Mouse (Mus musculus): ENCODE data around the gene Map2k6.

The Map2k6 gene

GRCm38 (mm10) chr11:110453445-110454154 is 54.7 kb downstream of the Map2k6 start:
- DNase-seq, result no peak

GRCm38 (mm10) chr11:110457441-110457912 is 58.6 kb downstream of the Map2k6 start:
- no peak for DNase-seq

GRCm38 (mm10) chr11:110460480-110460879 is 61.6 kb downstream of the Map2k6 start:
- no peak for DNase-seq

- DNase-seq, result no peak
These were observed 62.8 kb downstream of the Map2k6 start for GRCm38 (mm10) chr11:110461560-110462331.

GRCm38 (mm10) chr11:110462975-110463578 is 64.2 kb downstream of the Map2k6 start:
- no peak for DNase-seq

GRCm38 (mm10) chr11:110463801-110464200 is 64.9 kb downstream of the Map2k6 start:
- DNase-seq, result no peak

GRCm38 (mm10) chr11:110469054-110469453 is 70.1 kb downstream of the Map2k6 start:
- DNase-seq, result no peak

- no peak for DNase-seq
These were observed 71.8 kb downstream of the Map2k6 start for GRCm38 (mm10) chr11:110470561-110471273.

- DNase-seq, result no peak
These were observed 72.4 kb downstream of the Map2k6 start for GRCm38 (mm10) chr11:110471362-110471761.

GRCm38 (mm10) chr11:110472078-110472477 is 73.2 kb downstream of the Map2k6 start:
- no peak for DNase-seq

GRCm38 (mm10) chr11:110473495-110473894 is 74.6 kb downstream of the Map2k6 start:
- DNase-seq, result no peak

GRCm38 (mm10) chr11:110476361-110477151 is 77.6 kb downstream of the Map2k6 start:
- no peak for DNase-seq

- peak; percentile 63 for DNase-seq
These were observed 79.3 kb downstream of the Map2k6 start for GRCm38 (mm10) chr11:110477961-110478869.

- peak; percentile 52 for DNase-seq
These were observed 80.1 kb downstream of the Map2k6 start for GRCm38 (mm10) chr11:110478978-110479384.

GRCm38 (mm10) chr11:110481406-110481805 is 82.5 kb downstream of the Map2k6 start:
- no peak for DNase-seq

GRCm38 (mm10) chr11:110482176-110482575 is 83.3 kb downstream of the Map2k6 start:
- no peak for DNase-seq

GRCm38 (mm10) chr11:110482649-110483048 is 83.7 kb downstream of the Map2k6 start:
- no peak for DNase-seq

- DNase-seq, result no peak
These were observed 84.2 kb downstream of the Map2k6 start for GRCm38 (mm10) chr11:110483165-110483564.

GRCm38 (mm10) chr11:110484426-110484825 is 85.5 kb downstream of the Map2k6 start:
- no peak for DNase-seq

GRCm38 (mm10) chr11:110485081-110485480 is 86.2 kb downstream of the Map2k6 start:
- no peak for DNase-seq

GRCm38 (mm10) chr11:110487796-110488195 is 88.9 kb downstream of the Map2k6 start:
- no peak for DNase-seq
